Mouse (Mus musculus) hindbrain, embryonic 14.5 days (tissue): ENCODE results near the gene Sptan1. TPM values are rescaled to one million over a fixed set of nuclear protein-coding genes. Genes with fewer than 3 reads are reported as not detected.

Experiments
- ATAC-seq: fragments of 200-750 bp; cut with Nextera tagmentation; 2 replicates; pipeline ENCODE4 v1.8.0; 2017; ENCODE audit warnings: moderate number of reproducible peaks, mild to moderate bottlenecking, moderate TSS enrichment, moderate library complexity; ENCODE audit not compliant: low FRiP score
- DNase-seq: peaks from one replicate; pipeline ENCODE4 v3.0.0-alpha.2; 2015; ENCODE audit warnings: low spot score
- H3K27ac ChIP-seq: fragments of 300-500 bp; sonication (generic); 2 replicates; pipeline ENCODE4 v1.5.1; 2014; ENCODE audit warnings: mild to moderate bottlenecking, moderate library complexity
- H3K27me3 ChIP-seq: fragments of 300-500 bp; sonication (generic); 2 replicates; pipeline ENCODE4 v1.6.1; 2014; ENCODE audit warnings: mild to moderate bottlenecking, low read length, mixed read lengths; ENCODE audit not compliant: control insufficient read depth, insufficient read depth
- H3K36me3 ChIP-seq: fragments of 300-500 bp; sonication (generic); replicated peaks from 2 replicates; pipeline ENCODE4 v1.6.1; 2014; ENCODE audit not compliant: control insufficient read depth, insufficient read depth
- H3K4me1 ChIP-seq: fragments of 300-500 bp; sonication (generic); replicated peaks from 2 replicates; pipeline ENCODE4 v1.6.1; 2014; ENCODE audit warnings: antibody characterized with exemption, low read length, mixed read lengths; ENCODE audit not compliant: control insufficient read depth, insufficient read depth
- H3K4me2 ChIP-seq: fragments of 300-500 bp; sonication (generic); replicated peaks from 2 replicates; pipeline ENCODE4 v1.6.1; 2014; ENCODE audit warnings: mild to moderate bottlenecking, moderate library complexity
- H3K4me3 ChIP-seq: fragments of 300-500 bp; sonication (generic); replicated peaks from 2 replicates; pipeline ENCODE4 v1.5.1; 2014; ENCODE audit warnings: mild to moderate bottlenecking, low read length
- H3K9ac ChIP-seq: fragments of 300-500 bp; sonication (generic); 2 replicates; pipeline ENCODE4 v1.6.1; 2014
- H3K9me3 ChIP-seq: fragments of 300-500 bp; sonication (generic); 2 replicates; pipeline ENCODE4 v1.6.1; 2016; ENCODE audit warnings: low read length; ENCODE audit not compliant: control insufficient read depth
- WGBS: fragments of 180-500 bp; shearing (Covaris S2); extraction: QIAGEN DNeasy Blood & Tissue Kit; methylation state at CpG from one replicate; pipeline ENCODE4 v1.1.7; 2014; 5-methylcytosine and 5-hydroxymethylcytosine counted together
- polyA plus RNA-seq: library from polyadenylated mRNA; unstranded; fragments of >200 nt; fragmentation: Nextera tagmentation; extraction: Ambion mirVana; gene quantifications from 2 replicates; pipeline ENCODE4 v1.2.1, GENCODE M21; 2014

Gene Sptan1
- polyA plus RNA-seq, 1 experiment from 2014 or later: 344 TPM

- Histone ChIP-seq H3K4me2 (no peak overlapping the region), H3K36me3 (peaks cover 98% of the 10 kb centered on the region), H3K27ac (no peak overlapping the region), H3K4me3 (no peak overlapping the region), H3K9ac (no peak overlapping the region), H3K27me3 (no peaks in the 10 kb centered on the region), H3K4me1 (no peaks in the 10 kb centered on the region), H3K9me3 (no peaks in the 10 kb centered on the region)
- 88% methylated on average over 1 of the region's 1 CpGs for WGBS
- DNase-seq: no peak
- no peak for ATAC-seq
Measured at GRCm38 (mm10) chr2:29944723-29945122, 20.6 kb upstream of the Sptan1 start.

DNA sequence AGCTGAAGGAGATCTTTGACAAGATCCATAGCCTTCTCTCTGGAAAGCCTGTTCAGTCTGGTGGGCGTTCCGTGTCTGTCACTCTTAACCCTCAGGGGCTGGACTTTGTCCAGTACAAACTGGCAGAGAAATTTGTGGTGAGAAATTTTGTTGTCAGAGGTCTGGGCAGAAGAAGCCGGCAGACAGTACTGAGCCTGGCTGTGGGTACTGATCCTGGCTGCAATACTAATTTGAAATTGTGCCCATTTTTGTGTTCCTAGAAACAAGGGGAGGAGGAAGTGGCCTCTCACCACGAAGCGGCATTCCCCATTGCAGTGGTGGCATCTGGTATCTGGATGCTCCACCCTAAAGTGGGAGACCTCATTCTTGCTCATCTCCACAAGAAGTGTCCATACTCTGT, 16.5 kb upstream of the Sptan1 start:
- ATAC-seq (no peak), DNase-seq (no peak)
- Histone ChIP-seq H3K4me2 (no peak overlapping the region), H3K4me1 (no peaks in the 10 kb centered on the region), H3K9me3 (no peaks in the 10 kb centered on the region), H3K9ac (no peak overlapping the region), H3K36me3 (peaks cover 98% of the 10 kb centered on the region), H3K27me3 (no peaks in the 10 kb centered on the region), H3K27ac (no peak overlapping the region), H3K4me3 (no peak overlapping the region)
- 96% methylated on average over 5 of the region's 5 CpGs for WGBS

GRCm38 (mm10) chr2:29961246-29961645, 4.1 kb upstream of the Sptan1 start:
- 97% methylated on average over 7 of the region's 7 CpGs for WGBS
- H3K27ac ChIP-seq: no peak overlapping the region
- H3K4me3 ChIP-seq: no peak overlapping the region
- no peaks in the 10 kb centered on the region for H3K27me3 ChIP-seq
- H3K36me3 ChIP-seq: peaks cover 42% of the 10 kb centered on the region
- ATAC-seq: no peak
- no peaks in the 10 kb centered on the region for H3K9me3 ChIP-seq
- no peak for DNase-seq
- H3K4me2 ChIP-seq: no peak overlapping the region
- no peak overlapping the region for H3K9ac ChIP-seq
- H3K4me1 ChIP-seq: peaks cover 16% of the 10 kb centered on the region

- WGBS: 17% methylated on average over 10 of the region's 10 CpGs
- Histone ChIP-seq H3K4me1 (peaks cover 47% of the 10 kb centered on the region), H3K36me3 (peaks cover 26% of the 10 kb centered on the region), H3K9ac (peak overlapping the region; percentile 99), H3K9me3 (no peaks in the 10 kb centered on the region), H3K4me2 (peak overlapping the region; percentile 51), H3K27ac (peak overlapping the region; percentile 98), H3K4me3 (peak overlapping the region; percentile 100), H3K27me3 (no peaks in the 10 kb centered on the region)
- ATAC-seq: no peak
- DNase-seq: peak; percentile 59
Measured at GRCm38 (mm10) chr2:29964354-29965249, 758 bp upstream of the Sptan1 start.

- H3K36me3 ChIP-seq: peaks cover 31% of the 10 kb centered on the region
- no peaks in the 10 kb centered on the region for H3K9me3 ChIP-seq
- H3K4me1 ChIP-seq: peaks cover 58% of the 10 kb centered on the region
- H3K4me2 ChIP-seq: peak overlapping the region; percentile 72
- peak overlapping the region; percentile 98 for H3K27ac ChIP-seq
- ATAC-seq (peak; percentile 34; the same call in 1 of the 2 replicates), DNase-seq (peak; percentile 44)
- WGBS: under 1% methylated on average over 27 of the region's 41 CpGs
- peak overlapping the region; percentile 100 for H3K4me3 ChIP-seq
- peak overlapping the region; percentile 99 for H3K9ac ChIP-seq
- H3K27me3 ChIP-seq: no peaks in the 10 kb centered on the region
Measured at GRCm38 (mm10) chr2:29965906-29966305, 546 bp downstream of the Sptan1 start.

DNA sequence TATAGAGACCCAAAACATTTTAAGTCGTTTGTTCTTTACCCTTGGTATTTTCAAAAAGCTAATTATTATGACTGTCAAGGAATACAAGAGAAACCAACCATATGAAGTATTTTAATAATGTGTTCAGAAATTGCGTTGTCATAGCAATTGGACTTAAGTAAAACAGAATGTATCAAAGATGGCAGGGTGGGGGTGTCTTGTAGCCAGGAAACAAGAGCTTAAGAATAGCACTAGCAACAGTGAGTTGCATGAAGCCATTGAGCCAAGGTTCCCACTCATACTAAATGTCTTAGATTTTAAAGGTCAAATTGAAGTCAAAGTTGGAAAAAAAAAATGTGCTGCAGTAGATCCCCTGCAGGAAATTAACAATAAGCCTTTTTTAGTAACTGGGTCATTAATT, 1.5 kb downstream of the Sptan1 start:
- WGBS: 62% methylated on average over 2 of the region's 2 CpGs

DNA sequence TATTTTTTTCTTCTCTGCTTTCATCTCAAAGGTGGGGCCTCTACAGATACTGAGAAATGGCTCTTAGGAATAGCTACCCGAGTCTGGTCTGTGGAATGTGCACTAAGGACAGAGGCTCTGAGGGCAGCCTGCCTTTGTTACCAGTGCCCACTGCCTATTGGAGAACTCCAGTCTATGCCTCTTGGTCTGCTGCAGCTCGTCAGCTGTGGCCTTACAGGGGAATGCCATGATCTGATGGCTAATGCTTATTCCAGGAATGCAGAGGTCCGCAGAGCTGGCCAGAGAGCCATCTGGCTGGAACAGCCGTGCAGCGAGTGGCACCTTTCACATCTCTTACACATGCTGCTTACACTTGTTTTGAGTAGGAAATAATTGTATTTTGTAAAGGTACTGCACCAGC, 2.4 kb downstream of the Sptan1 start:
- ATAC-seq: no peak
- Histone ChIP-seq H3K4me1 (peaks cover 67% of the 10 kb centered on the region), H3K9me3 (no peaks in the 10 kb centered on the region), H3K9ac (peak overlapping the region; percentile 53), H3K27me3 (no peaks in the 10 kb centered on the region), H3K4me3 (peak overlapping the region; percentile 100), H3K36me3 (peaks cover 46% of the 10 kb centered on the region), H3K27ac (no peak overlapping the region; the same call in 1 of the 2 replicates), H3K4me2 (peak overlapping the region; percentile 72)
- 44% methylated on average over 5 of the region's 5 CpGs for WGBS
- DNase-seq: no peak

More for the DNA sequence above, 1.5 kb downstream of the Sptan1 start:
- ATAC-seq (no peak), DNase-seq (no peak)
- H3K4me3 ChIP-seq: peak overlapping the region; percentile 100
- peak overlapping the region; percentile 99 for H3K9ac ChIP-seq
- no peaks in the 10 kb centered on the region for H3K9me3 ChIP-seq
- H3K27ac ChIP-seq: peak overlapping the region; percentile 98; the same call in 1 of the 2 replicates
- no peaks in the 10 kb centered on the region for H3K27me3 ChIP-seq
- H3K4me2 ChIP-seq: peak overlapping the region; percentile 72
- H3K4me1 ChIP-seq: peaks cover 64% of the 10 kb centered on the region
- peaks cover 37% of the 10 kb centered on the region for H3K36me3 ChIP-seq

GRCm38 (mm10) chr2:29968638-29969037, 3.3 kb downstream of the Sptan1 start:
- ATAC-seq: no peak
- Histone ChIP-seq H3K27ac (no peak overlapping the region), H3K27me3 (no peaks in the 10 kb centered on the region), H3K9me3 (no peaks in the 10 kb centered on the region), H3K4me1 (peaks cover 66% of the 10 kb centered on the region), H3K4me2 (peak overlapping the region; percentile 72), H3K36me3 (peaks cover 49% of the 10 kb centered on the region), H3K9ac (peak overlapping the region; percentile 24; the same call in 1 of the 2 replicates), H3K4me3 (peak overlapping the region; percentile 100; the same call in 1 of the 2 replicates)
- WGBS: 83% methylated on average over 5 of the region's 5 CpGs
- DNase-seq: no peak

DNA sequence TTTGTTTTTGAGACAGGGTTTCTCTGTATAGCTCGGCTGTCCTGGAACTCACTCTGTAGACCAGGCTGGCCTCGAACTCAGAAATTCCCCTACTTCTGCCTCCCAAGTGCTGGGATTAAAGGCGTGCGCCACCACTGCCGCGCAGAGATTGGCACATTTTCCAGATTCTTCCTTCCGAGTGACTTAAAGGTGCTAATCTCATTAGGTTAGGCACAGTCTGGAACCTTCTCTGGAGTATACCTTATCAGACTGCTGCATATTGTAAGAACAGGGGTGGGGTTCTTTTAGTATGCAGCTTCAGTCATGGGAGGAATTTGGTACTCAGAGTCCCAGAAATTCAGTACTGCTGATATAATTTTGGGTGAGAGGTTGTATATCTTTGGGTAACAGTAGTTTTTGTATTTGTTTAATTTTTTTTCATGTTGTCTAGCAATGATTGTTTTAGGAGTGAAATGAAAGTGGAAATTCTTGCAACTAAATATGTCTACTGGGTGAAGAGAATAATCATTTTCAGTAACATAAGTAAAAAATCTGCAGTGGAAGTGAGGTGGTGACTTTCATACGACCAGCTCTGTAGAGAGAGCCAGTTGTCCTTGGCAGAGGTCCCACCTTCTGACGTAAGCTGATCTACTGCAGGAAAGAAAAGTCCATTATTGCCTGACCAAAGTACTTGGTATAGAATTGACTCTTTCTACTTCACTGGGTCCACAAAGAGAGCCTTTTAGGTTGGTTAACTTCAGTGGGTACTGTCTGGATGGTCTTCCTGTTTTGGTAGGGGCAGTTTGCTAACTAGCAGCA, 6.7 kb downstream of the Sptan1 start:
- Histone ChIP-seq H3K9me3 (no peaks in the 10 kb centered on the region), H3K9ac (no peak overlapping the region), H3K4me1 (peaks cover 48% of the 10 kb centered on the region), H3K36me3 (peaks cover 63% of the 10 kb centered on the region), H3K4me3 (no peak overlapping the region), H3K27ac (no peak overlapping the region), H3K27me3 (no peaks in the 10 kb centered on the region), H3K4me2 (no peak overlapping the region)
- WGBS: 74% methylated on average over 9 of the region's 9 CpGs
- ATAC-seq: no peak
- peak; percentile 44 for DNase-seq
